Mouse (Mus musculus) ES-E14 (cell line): ENCODE measurements around the gene Sarnp.

Experiments used
- CHD2 ChIP-seq: IDR thresholded peaks from 2 replicates; pipeline ENCODE4 v1.6.1; 2014; ENCODE audit warnings: mild to moderate bottlenecking, low read depth, low read length, inconsistent platforms
- HCFC1 ChIP-seq: IDR thresholded peaks from 2 replicates; pipeline ENCODE4 v1.6.1; 2012; ENCODE audit warnings: low read length, inconsistent platforms, borderline replicate concordance; ENCODE audit not compliant: insufficient read depth
- MAFK ChIP-seq: IDR thresholded peaks from 2 replicates; pipeline ENCODE4 v1.6.1; 2014; ENCODE audit warnings: mild to moderate bottlenecking, low read depth, low read length, inconsistent platforms; ENCODE audit not compliant: insufficient read depth
- ZC3H11A ChIP-seq: IDR thresholded peaks from 2 replicates; pipeline ENCODE4 v1.6.1; 2012; ENCODE audit warnings: low read depth, mild to moderate bottlenecking, inconsistent platforms, low read length, borderline replicate concordance

GRCm38 (mm10) chr10:128923935-128924334 is 106.8 kb downstream of the Sarnp start, which contains the start of gene Bloc1s1:
- no peak for TF ChIP-seq CHD2
- TF ChIP-seq ZC3H11A = no peak
- TF ChIP-seq MAFK = no peak
- TF ChIP-seq HCFC1 = no peak
